Mouse (Mus musculus) cerebellum, adult 18-20 months (tissue): ENCODE data around the gene Gpr137.
A peak's percentile ranks its signal among the peaks of the same experiment; 100 is the strongest.

Experiments used
- DNase-seq, 2 experiments: peaks; one replicate each; pipeline ENCODE4 v3.0.0; 2021

The Gpr137 gene

GRCm38 (mm10) chr19:6942249-6942691 lies at the start of gene Gpr137:
Gene Gpr137 (minus strand): TSS chr19:6942480.
- DNase-seq: peak; percentile 93 to 97

- peak in 1 of 2 experiments; percentile 9 for DNase-seq
These were observed 48.9 kb upstream of the Gpr137 start for GRCm38 (mm10) chr19:6991166-6991565.

DNA sequence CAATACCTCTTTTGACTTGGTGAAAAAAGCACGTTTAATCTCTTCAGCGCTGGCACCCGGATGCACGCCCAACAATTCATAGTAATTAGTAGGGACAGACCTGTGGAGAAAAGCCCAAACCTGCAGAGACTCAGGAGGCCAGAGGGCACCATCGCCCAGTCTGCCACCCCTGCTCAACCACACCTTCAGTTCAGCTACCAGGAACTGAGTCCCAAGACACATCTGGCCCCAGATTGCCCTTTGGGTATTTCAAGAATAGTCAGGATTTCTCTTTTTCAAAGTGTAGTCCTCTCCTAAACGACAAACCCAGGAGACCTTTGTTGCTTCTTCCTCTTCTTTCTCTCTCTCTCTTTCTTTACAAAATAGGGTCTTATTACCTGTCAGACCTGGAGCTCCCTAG lies 48.4 kb upstream of the Gpr137 start:
- peak in 1 of 2 experiments; percentile 12 for DNase-seq

- DNase-seq: no peak
These were observed 47.0 kb upstream of the Gpr137 start for GRCm38 (mm10) chr19:6989251-6989650.

GRCm38 (mm10) chr19:6987904-6988285 lies 45.6 kb upstream of the Gpr137 start:
- DNase-seq: no peak

DNA sequence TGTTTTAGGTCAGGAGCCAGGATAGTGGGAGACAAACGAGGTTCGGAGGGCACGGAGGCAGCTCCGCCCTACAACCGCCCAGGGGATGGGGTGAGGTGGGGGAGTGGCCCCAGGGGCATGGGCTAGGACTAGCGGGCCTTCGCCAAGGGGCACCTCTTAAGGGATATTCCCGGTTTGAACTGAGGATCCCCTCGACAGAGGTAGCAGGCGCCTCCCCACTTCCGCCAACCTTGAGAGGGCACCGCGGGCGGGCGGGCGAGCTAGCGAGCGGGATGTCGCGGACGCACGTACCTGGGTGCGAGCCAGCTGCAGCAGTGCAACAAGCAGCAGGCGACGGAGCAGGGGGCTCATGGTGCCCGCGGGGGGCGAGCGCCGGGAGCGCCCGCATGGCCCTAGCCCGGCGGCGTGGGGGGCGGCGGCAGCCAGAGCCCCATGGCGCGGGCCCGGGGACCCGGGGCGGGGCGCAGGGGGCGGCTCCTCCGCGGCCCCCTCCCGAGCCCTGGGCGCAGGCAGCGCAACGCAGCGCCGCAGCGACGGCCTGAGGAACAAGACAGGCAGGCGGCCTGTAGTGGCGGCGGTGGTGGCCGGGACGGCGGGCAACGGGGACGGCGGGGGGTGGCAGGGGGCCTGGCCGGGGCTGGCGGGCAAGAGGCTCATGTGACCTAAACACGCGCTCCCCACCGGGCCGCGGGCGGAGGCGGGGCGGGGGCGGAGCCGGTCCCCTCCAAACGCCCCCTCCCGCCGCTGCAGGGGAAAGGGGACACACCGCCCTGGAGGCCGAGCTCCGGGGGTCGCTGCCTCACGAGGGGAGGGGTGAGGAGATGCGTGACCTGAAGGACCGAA lies 45.0 kb upstream of the Gpr137 start, which contains the start of gene Vegfb:
Gene Vegfb (minus strand): TSS at position 591 of the 843 bp plus-strand sequence.
- DNase-seq: peak; percentile 69 to 79

DNA sequence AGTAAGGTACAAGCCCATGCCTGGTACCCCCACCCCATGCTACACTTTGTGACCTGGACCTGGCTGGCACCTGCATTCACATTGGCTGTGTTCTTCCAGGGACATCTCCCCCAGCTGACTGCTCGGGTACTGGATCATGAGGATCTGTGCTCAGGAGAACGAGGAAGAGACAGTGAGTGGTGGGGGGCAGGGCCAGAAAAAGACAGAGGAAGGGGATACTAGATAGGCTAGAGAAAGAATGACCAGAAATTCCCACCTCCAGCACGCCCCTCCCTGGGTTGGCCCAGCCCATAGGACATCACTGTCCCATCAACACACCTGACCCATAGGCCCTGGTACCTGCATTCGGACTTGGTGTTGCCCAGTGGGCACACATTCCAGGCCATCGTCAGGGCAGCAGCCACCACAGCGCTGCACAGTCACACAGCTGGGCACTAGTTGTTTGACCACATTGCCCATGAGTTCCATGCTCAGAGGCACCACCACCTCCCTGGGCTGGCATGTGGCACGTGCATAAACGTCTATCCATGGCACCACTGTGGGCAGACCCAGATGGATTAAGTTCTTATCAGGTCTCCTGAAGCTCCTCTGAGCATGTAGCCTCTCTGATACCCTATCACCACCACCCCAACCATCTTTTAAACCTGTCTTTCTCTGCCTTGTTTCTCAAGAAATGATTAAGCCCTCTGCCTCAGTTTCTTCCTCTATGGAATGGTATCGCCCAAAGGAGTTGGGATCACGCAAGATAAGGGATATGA lies 43.9 kb upstream of the Gpr137 start:
- no peak for DNase-seq

GRCm38 (mm10) chr19:6985300-6985699 lies 43.0 kb upstream of the Gpr137 start:
- DNase-seq: no peak

- no peak for DNase-seq
These were observed 41.3 kb upstream of the Gpr137 start for GRCm38 (mm10) chr19:6983621-6984020.

GRCm38 (mm10) chr19:6981465-6981864 lies 39.2 kb upstream of the Gpr137 start:
- DNase-seq: no peak

DNA sequence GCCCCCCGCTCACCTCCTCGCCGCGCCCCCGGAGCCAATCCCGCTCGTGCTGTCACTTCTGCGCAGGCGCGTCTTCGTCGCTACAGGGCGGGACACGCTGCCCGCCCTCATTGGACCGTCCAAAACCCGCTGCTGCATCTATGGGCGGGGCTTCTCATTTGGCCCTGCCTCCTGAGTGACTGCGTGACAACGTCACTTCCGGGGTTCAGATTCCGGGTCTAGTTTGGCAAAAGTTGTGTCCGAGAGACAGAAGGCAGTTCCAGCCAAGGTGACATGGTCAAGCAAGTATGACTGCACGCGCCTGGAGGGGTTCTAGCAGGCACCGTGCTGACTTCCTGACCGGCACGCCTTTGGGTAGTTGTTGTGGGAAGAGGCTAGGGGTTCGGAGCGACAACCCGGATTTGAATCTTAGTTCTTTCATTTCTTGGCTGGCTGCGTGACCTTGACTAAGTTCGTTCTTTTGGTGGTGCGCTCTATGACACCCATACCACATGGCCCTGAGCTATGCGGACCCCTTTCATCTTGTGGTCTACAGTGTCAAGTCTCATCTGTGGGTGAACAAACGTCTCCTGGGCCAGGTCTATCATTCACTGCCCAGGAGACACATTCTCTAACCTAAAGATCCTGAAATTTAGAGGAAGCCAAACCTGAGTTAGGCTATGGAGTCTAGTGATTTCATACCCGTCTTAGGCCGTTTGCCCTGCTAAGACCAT lies 38.3 kb upstream of the Gpr137 start, which contains the start of gene Fkbp2:
Gene Fkbp2 (minus strand): TSS at position 121 of the 713 bp plus-strand sequence.
- peak; percentile 99 for DNase-seq

DNA sequence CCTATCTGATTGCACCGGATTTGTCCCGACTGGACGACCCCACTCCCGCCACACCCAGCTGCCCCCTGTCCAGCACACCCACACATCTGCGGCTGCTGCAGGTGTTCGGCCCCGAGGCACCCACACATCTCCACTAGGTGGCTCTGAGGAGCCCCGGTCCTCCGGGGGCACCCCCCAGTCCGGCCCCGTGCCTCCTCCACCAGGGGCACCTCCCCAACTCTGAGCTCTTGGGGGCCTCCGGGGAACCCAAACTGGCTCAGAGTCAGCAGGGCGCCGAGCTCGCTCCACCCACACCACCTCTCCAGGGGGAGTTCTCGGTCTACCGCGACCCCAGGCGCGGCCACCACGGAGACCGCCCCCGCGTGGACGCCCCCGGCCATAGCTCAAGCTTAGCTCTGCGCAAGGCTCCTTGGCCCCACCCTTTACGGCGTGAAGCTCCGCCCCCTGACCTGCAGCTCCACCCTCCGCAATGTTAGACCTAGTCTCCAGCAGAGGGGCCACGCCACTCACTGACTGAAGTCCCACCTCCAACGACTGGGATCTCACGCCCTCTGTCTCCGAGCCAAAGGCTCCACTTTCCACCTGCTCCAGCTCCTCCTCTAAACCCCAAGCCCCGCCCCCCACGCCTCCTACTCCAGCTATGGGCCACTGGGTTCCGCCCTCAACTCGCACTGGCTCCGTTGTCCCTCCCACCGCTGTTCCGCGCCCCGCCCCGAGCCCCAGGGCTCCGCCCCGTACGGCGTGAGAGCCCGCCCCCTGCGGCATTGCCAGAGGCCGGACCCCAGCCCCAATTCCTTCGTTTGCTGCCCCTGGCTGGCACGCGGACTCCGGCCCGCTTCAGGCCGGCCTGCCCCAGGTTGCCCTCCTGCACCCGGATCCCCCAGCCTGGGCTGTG lies 37.5 kb upstream of the Gpr137 start:
- DNase-seq: peak; percentile 99

DNA sequence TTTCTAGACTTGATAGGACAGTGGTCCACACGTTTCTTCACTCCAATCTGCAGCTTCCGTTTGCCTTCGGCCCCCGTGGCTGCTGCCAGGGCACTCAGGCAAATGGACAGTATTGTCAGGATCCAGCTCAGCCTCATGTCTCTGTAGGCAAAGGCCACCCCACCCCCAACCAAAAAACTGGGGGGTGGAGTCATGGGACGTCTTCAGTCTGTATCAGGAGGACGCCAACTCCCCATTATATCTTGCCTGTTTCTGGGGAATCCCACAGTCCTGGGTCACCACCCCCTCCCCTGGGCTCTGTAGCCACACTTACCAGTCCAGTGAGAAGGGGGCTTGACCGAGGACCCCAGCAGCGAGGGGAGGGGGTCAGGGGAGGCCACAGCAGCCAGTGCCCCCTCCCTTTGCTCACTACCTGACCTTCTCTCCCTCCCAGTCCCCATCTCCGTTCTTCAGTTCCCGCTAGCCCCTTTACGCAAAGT lies 36.8 kb upstream of the Gpr137 start:
- DNase-seq: peak in 1 of 2 experiments; percentile 58

- no peak for DNase-seq
These were observed 36.3 kb upstream of the Gpr137 start for GRCm38 (mm10) chr19:6978639-6978974.

GRCm38 (mm10) chr19:6977759-6978638 lies 35.7 kb upstream of the Gpr137 start:
- DNase-seq: no peak

DNA sequence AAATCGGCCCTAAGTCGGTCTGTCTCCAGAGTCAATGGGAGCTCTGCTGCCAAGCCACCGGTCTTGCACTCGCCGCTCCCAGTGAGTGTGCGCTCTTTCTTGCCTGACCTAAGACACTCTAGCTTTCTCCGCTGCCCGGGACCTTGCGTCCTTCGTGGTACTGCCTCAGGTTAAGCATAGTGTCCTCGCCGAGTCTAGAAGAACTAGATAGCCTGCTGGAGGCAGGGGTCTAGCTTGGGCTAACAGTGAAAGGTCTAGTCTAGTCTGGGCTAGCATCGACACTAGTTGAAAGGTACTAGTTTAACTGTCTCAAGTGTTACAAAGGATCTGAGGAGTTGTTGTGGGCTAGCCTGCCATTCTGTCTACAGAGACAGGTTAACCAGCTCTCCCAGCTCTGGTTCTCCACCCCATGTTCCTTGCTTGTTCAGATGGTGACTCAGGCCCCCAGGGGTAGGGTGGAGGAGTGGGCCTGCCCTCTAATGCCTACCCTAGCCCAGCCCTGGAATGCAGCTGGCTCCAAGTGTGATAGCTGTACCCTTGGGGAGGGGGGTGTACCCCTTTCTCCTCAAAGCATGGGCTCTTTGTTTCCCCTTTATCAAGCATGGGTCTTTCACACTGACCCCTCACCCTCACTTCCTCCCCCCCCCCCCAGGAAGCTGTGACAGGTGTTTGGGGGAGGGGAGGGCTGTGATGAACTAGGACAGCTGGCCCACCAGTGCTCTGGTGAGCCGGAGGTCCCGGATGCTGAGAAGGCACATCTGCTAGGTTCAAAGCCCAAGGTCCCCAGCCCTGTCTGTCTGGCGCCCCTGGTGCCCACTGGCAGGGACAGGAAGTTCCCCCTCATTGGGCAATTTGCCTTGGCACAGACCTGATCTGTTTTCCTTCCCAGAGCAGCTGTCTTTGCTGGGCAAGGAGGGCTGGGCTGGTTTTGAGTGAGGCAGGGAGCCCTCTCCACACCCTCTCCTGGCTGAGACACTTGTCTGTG lies 33.5 kb upstream of the Gpr137 start, which contains the start of gene Plcb3:
Gene Plcb3 (minus strand): TSS at position 934 of the 985 bp plus-strand sequence.
- DNase-seq: peak; percentile 42 to 50

- peak; percentile 58 to 61 for DNase-seq
These were observed 32.2 kb upstream of the Gpr137 start, which contains the start of gene Ppp1r14b for GRCm38 (mm10) chr19:6974211-6975205. Gene Ppp1r14b (plus strand): TSS chr19:6974968.

DNA sequence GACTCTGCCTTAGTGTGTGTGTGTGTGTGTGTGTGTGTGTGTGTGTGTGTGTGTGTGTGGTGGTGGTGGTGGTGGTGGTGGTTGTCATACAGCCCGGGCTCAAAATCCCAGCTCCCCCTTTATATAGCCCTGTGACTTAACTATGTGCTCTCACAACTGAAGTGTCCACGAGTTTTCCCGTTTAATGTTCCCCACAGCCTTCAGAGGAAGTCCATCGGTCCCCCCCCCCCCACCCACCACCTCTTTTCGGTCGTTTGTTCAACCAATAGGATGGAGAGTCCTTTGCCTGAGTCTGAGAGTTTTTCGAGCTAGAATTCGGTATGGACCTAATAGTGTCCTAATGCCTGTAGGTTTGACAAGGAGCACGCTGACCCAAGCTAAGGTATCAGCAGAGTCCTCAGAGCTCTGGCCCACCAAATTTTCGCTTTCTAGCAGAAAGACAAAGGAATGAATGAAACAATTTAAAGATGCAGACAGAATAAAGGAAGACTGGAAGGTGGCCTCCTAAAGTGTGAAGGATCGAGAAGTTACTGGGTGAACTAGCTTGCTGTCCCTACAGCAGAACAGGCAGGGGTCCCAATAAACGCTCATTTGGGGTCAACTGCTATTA lies 31.4 kb upstream of the Gpr137 start:
- DNase-seq: no peak
